Mouse (Mus musculus) E14TG2a.4 (cell line): Measurements from ENCODE around the gene Cdr2.

Source experiments
- H3K27me3 ChIP-seq: 2 replicates; pipeline ENCODE4 v1.6.1; 2014; ENCODE audit warnings: low read length, control low read depth; ENCODE audit not compliant: insufficient read depth
- H3K36me3 ChIP-seq: 2 replicates; pipeline ENCODE4 v1.6.1; 2014; ENCODE audit warnings: low read length, control low read depth; ENCODE audit not compliant: insufficient read depth
- H3K4me1 ChIP-seq: replicated peaks from 2 replicates; pipeline ENCODE4 v1.6.1; 2014; ENCODE audit warnings: low read depth, low read length, control low read depth
- H3K4me3 ChIP-seq: replicated peaks from 2 replicates; pipeline ENCODE4 v1.5.1; 2014; ENCODE audit warnings: mild to moderate bottlenecking, low read length
- H3K9me3 ChIP-seq: 2 replicates; pipeline ENCODE4 v1.6.1; 2014; ENCODE audit warnings: low read length, control low read depth
- CTCF ChIP-seq: conservative IDR thresholded peaks from 2 replicates; pipeline ENCODE4 v1.5.1; 2014; ENCODE audit warnings: low read length
- NANOG ChIP-seq: IDR thresholded peaks from 2 replicates; pipeline ENCODE4 v1.6.1; 2014; ENCODE audit warnings: borderline replicate concordance, low read length, mixed read lengths
- POU5F1 ChIP-seq: IDR thresholded peaks from 2 replicates; pipeline ENCODE4 v1.6.1; 2014; ENCODE audit warnings: low read length, borderline replicate concordance

Cdr2 gene

DNA sequence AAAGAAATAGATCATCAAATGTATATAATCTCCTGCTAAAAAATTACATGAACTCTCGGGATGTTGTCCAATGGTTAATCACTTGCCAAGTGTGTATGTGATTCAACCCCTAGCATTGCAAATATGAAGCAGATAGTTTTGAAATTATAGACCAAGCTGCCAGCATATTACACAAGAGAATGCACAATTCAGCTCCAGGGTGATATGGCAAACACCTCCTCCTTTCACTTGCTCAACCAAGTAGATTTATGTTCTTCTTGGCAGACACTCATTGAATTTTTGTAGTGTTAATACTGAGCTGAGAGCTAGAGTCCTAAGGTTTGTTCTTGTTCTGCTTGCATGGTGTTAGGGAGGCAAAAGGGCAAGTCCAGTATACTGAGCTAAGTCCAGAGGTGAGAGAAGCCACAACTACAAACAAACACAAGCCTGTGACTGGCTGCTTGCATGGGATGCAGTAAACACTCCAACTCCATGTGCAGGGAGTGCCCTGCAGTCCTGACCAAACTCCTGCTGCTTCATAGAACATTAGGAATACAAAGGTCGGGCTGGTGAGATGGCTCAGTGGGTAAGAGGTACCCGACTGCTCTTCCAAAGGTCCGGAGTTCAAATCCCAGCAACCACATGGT lies 21.8 kb upstream of the Cdr2 start:
- H3K27me3 ChIP-seq: no peaks in the 10 kb centered on the region
- no peaks in the 10 kb centered on the region for H3K4me1 ChIP-seq
- H3K36me3 ChIP-seq: no peaks in the 10 kb centered on the region
- H3K9me3 ChIP-seq: no peaks in the 10 kb centered on the region
- H3K4me3 ChIP-seq: no peak overlapping the region
- no peak for TF ChIP-seq POU5F1
- no peak for TF ChIP-seq NANOG
- no peak for TF ChIP-seq CTCF

DNA sequence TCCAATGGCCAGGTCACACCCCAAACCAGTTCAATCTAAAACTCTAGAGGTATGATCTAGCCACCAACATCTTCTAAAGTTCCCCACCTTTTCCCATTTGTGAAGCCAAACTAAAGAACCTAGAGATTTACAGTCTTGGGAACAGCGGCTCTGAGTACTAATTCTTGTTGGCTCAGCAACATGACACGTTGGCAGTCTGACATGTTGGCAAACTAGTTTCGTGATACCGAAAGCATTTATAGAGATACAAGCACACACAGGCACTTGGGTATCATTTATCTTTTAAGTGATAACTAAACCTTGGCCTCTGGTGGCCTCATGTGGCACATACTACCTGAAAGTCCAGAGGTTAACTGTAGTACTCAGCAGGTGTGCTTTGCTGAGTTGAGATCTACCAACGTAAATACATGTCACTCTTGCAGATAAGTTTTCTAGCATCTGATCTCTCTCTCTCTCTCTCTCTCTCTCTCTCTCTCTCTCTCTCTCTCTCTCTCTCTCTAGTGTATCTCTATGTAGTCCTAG lies 20.4 kb upstream of the Cdr2 start:
- H3K9me3 ChIP-seq: no peaks in the 10 kb centered on the region
- no peaks in the 10 kb centered on the region for H3K4me1 ChIP-seq
- no peak overlapping the region for H3K4me3 ChIP-seq
- no peaks in the 10 kb centered on the region for H3K36me3 ChIP-seq
- H3K27me3 ChIP-seq: no peaks in the 10 kb centered on the region
- TF ChIP-seq POU5F1 (no peak), CTCF (no peak), NANOG (no peak)

- Histone ChIP-seq H3K36me3 (no peaks in the 10 kb centered on the region), H3K4me1 (no peaks in the 10 kb centered on the region), H3K27me3 (no peaks in the 10 kb centered on the region), H3K9me3 (no peaks in the 10 kb centered on the region), H3K4me3 (no peak overlapping the region)
- no peak for TF ChIP-seq POU5F1
- no peak for TF ChIP-seq CTCF
- TF ChIP-seq NANOG: no peak
Observed at GRCm38 (mm10) chr7:121001879-121002278, 19.8 kb upstream of the Cdr2 start.

GRCm38 (mm10) chr7:121000065-121000822 lies 18.1 kb upstream of the Cdr2 start:
- Histone ChIP-seq H3K4me1 (no peaks in the 10 kb centered on the region), H3K9me3 (no peaks in the 10 kb centered on the region), H3K4me3 (no peak overlapping the region), H3K36me3 (no peaks in the 10 kb centered on the region), H3K27me3 (no peaks in the 10 kb centered on the region)
- TF ChIP-seq POU5F1 (no peak), NANOG (no peak), CTCF (no peak)

DNA sequence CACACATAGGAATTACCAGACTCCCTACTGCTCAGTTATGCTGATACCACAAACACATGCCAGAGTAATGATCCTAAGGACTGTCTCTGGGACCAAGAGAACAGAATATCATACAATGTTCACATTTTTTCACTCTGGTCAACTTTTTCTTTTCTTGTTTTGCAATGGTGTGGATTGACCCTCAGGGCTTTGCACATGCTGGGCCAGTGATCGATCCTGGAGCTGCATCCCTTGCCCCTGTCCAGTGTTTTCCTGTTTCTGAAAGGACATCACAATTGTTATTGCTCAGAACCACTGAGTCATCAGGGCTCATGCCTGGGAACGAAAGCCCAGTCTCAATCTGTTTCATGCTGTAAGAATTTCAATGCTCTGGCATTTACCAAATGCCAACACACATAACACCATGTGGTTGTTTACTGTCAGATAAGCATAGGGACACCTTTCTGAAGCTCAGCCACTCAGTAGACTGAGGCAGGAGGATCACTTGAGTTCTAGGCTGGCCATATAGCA lies 17.0 kb upstream of the Cdr2 start:
- Histone ChIP-seq H3K4me3 (no peak overlapping the region), H3K27me3 (no peaks in the 10 kb centered on the region), H3K36me3 (no peaks in the 10 kb centered on the region), H3K9me3 (no peaks in the 10 kb centered on the region), H3K4me1 (no peaks in the 10 kb centered on the region)
- TF ChIP-seq NANOG (no peak), POU5F1 (no peak), CTCF (no peak)

DNA sequence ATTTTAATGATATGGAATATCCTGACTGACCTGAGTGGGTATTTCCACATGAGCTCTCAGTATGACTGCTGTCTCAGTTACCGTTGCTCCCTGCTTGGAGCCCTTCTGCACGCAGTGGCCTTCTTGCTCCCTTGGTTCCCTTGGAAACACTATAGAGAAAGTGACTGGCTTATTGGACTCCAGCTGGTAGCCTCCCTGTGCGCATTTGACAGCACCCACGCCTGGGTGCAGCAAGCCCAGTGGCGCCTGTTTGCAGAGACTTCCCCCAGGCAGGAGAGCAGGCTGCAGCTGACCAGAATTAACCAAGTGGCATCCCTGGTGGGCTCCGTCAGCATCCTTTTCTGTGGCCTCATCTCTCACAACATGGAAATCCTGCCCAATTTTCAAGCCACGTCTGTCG lies 9.1 kb upstream of the Cdr2 start:
- Histone ChIP-seq H3K36me3 (no peaks in the 10 kb centered on the region), H3K27me3 (0 out of 2 replicates have a peak, but pooled peaks cover 2% of the 10 kb centered on the region), H3K4me3 (no peak overlapping the region), H3K9me3 (no peaks in the 10 kb centered on the region), H3K4me1 (no peaks in the 10 kb centered on the region)
- TF ChIP-seq POU5F1 (no peak), NANOG (no peak), CTCF (no peak)

DNA sequence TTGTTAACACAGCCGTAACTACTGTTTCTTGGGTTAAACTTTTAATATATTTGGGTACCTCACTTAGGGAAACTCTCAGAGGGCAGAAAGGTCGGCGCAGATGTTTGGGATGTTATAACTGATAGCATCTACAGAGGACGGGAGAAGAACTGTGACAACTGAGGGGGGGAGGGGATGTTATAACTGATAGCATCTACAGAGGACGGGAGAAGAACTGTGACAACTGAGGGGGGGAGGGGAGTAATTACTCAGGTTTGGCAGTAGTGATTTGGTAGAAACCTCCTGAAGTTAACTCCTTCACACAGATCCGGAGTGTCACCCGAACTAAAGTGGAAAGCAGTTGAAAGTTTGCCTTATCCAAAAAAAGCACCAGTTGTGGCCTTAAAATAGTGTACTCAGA lies 856 bp upstream of the Cdr2 start:
- H3K4me1 ChIP-seq: peaks cover 30% of the 10 kb centered on the region
- no peak for TF ChIP-seq NANOG
- TF ChIP-seq POU5F1: no peak
- no peak for TF ChIP-seq CTCF
- peaks cover 8% of the 10 kb centered on the region; the same call in 1 of the 2 replicates for H3K36me3 ChIP-seq
- H3K9me3 ChIP-seq: no peaks in the 10 kb centered on the region
- peak overlapping the region; percentile 94 for H3K4me3 ChIP-seq
- peaks cover 23% of the 10 kb centered on the region for H3K27me3 ChIP-seq
